Mouse (Mus musculus) neutrophil, adult 59 days (primary cell): Measurements from ENCODE around the gene Hibch. TPM values are rescaled to one million over a fixed set of nuclear protein-coding genes. Genes with fewer than 3 reads are reported as not detected.

ENCODE experiments used
- total RNA-seq, 2 experiments: library from RNA; stranded (reverse); gene quantifications; 1 replicate in 1 of 2; 2 replicates in 1 of 2; pipeline ENCODE4 v1.2.4; 2023

Hibch gene
- total RNA-seq, result 10 to 100 TPM; 14.5 to 16.2 TPM

DNA sequence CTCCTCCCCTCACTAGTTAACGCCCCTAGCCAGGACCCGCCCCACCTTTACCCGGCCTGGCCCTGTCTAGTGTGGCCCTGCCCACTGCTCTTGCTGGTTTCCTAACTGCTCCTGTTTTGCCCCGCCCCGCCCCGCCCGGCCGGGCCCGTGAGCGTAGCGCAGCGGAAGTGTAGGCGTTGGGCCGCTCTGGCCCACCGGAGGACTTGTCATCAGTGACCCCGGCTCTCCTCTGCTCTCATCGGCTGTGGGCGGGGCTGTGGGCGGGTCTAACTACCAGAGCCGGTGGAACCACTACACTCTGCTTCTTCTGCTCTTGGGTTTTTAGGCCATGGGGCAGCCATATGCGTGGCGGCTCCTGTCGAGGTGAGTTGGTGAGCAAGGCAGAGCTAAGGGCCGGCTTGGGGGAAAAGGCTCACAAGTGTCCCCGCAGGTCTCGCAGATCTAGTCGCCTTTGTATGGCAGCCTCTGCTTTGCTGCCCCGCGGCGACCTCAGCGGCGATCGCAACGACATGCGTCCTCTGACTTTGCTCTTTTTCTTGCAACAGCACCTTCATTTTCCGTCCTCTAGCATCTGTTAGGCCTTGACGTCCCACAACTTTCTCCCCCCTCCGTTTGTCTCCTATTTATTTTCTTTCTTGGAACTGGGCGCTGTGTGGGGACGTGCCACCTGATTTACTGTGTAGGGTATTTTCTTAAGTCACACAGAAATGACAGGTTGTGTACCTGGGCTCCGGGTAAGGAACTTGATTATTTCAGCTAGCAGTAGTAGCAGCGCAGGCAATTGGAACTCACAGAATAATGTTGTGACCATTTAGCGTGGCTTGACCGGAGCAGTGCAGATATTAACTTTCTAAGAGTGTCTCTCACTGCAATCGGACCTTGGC lies at the start of gene Hibch:
Hibch (plus strand) TSS at position 148 of the 884 bp plus-strand sequence.

DNA sequence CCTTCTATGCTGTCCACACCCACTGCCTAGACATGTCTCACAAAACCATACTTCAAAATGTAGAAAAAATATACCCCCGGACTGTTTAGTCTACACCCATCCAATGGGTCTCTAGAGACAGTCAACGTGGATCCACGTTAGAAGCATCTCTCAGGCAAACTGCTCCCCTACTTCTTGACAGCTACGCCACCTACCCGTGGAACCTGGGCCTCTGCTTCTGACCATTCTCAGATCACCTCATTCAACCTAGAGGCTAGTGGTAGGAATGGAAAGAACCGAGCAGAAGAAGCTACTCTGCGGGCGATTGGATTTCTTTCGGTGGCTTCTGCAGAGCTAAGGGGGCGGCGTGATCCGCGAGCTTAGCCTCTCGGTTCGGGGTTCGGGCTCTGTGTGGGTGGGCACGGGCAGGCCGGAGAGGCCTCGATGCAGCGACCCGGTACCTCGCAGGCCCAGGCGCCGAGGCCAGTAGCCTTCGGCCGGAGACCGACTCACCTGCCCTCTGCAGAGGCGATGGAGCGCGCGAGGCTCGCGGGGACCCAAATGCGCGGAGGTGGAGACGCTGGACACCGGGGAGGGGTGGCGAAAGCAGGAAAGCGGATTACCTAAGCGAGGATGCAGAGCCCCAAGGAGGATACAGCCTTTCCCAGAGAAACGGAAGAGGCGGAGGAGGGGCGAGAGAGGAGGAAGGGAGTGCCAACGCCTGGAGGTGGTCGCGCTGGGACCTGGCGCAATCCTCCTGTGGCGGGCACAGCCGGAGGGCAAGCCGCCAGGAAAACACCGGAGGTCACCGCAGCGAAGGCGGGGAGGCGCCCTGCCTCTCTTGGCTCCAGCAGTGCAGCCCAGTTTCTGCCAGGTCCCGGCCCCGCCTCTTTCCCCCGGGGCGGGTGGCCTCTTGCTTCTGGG lies 27.6 kb upstream of the Hibch start, which contains the start of gene Inpp1:
Inpp1 (minus strand) TSS at position 779 of the 903 bp plus-strand sequence.

Other genes starting within 250 kb of the Hibch start
- gene Nemp2, start 214.2 kb upstream of the Hibch start, total RNA-seq, result 1 to 10 TPM; 7.7 to 8.4 TPM
- gene Mfsd6, start 117.5 kb upstream of the Hibch start, total RNA-seq, result 10 to 100 TPM; 48.4 to 53.7 TPM
- gene Inpp1, start 27.2 kb upstream of the Hibch start, total RNA-seq, result 10 to 100 TPM; 45.8 to 53.0 TPM
- not detected for gene 1700019D03Rik, start 175.2 kb downstream of the Hibch start, total RNA-seq
- not detected for gene Mstn, start 216.7 kb downstream of the Hibch start, total RNA-seq